In genomic region chr10:7682249-7682648, GRCm38 (mm10) we compare ENCODE assay signal across 8 mouse cellular contexts. TPM values are rescaled to one million over a fixed set of nuclear protein-coding genes. Genes with fewer than 3 reads are reported as not detected.
DNase-seq lines count a peak whose midpoint lies in the region; ATAC-seq lines count a peak whose summit lies in the region.

No protein-coding gene starts in this region.

- DNase-seq in heart, postnatal 4 days = no peak
- no peak for DNase-seq in hindbrain, embryonic 14.5 days (ENCODE audit: low spot score)
- DNase-seq in gastrocnemius, adult 18-20 months (ENCODE audit: low spot score) = no peak
- DNase-seq in left cerebral cortex, postnatal 25 days (ENCODE audit: low spot score in 2 of 2) = no peak
- no peak for DNase-seq in kidney, postnatal 25 days

- H3K27me3 ChIP-seq in heart, embryonic 14.5 days (ENCODE audit: control insufficient read depth, insufficient read depth, low read length) = no peaks in the 10 kb centered on the region
- H3K27me3 ChIP-seq in hindbrain, embryonic 14.5 days (ENCODE audit: control insufficient read depth, insufficient read depth, low read length) = no peaks in the 10 kb centered on the region
- no peaks in the 10 kb centered on the region for H3K27me3 ChIP-seq in midbrain, embryonic 13.5 days

- peaks cover 22% of the 10 kb centered on the region for H3K36me3 ChIP-seq in heart, embryonic 14.5 days (ENCODE audit: control insufficient read depth, insufficient read depth, low read length)
- peaks cover 21% of the 10 kb centered on the region; the same call in 1 of the 2 replicates for H3K36me3 ChIP-seq in hindbrain, embryonic 14.5 days (replicated peaks; ENCODE audit: control insufficient read depth, insufficient read depth)
- peaks cover 26% of the 10 kb centered on the region for H3K36me3 ChIP-seq in midbrain, embryonic 13.5 days

- no peak for ATAC-seq in heart, embryonic 14.5 days (ENCODE audit: insufficient number of reproducible peaks, insufficient read depth, low FRiP score, low read depth)
- no peak for ATAC-seq in hindbrain, embryonic 14.5 days (ENCODE audit: low FRiP score)
- ATAC-seq in midbrain, embryonic 13.5 days = no peak

- intact Hi-C loops in left cerebral cortex, postnatal 25 days (cut with DNase I) = no loop called here

- H3K9me3 ChIP-seq in heart, embryonic 14.5 days (ENCODE audit: control insufficient read depth, low read length) = no peaks in the 10 kb centered on the region
- H3K9me3 ChIP-seq in hindbrain, embryonic 14.5 days (ENCODE audit: control insufficient read depth, low read length) = no peaks in the 10 kb centered on the region
- no peaks in the 10 kb centered on the region for H3K9me3 ChIP-seq in midbrain, embryonic 13.5 days

- H3K4me1 ChIP-seq in heart, embryonic 14.5 days (ENCODE audit: control insufficient read depth in 2 of 2, insufficient read depth in 2 of 2, low read length in 2 of 2) = peaks cover 6 to 34% of the 10 kb centered on the region in 2 experiments
- peaks cover 21% of the 10 kb centered on the region for H3K4me1 ChIP-seq in brown adipose tissue, adult 24 weeks (ENCODE audit: control insufficient read depth, insufficient read depth, insufficient read length, low read length)
- H3K4me1 ChIP-seq in hindbrain, embryonic 14.5 days (replicated peaks; ENCODE audit: control insufficient read depth, insufficient read depth, low read length) = peaks cover 35% of the 10 kb centered on the region
- peaks cover 47% of the 10 kb centered on the region for H3K4me1 ChIP-seq in midbrain, embryonic 13.5 days (replicated peaks)

- H3K9ac ChIP-seq in heart, embryonic 14.5 days (ENCODE audit: low read length) = peak overlapping the region; percentile 99
- H3K9ac ChIP-seq in hindbrain, embryonic 14.5 days = peak overlapping the region; percentile 97
- H3K9ac ChIP-seq in midbrain, embryonic 13.5 days (replicated peaks) = peak overlapping the region; percentile 99

- WGBS in heart, embryonic 14.5 days = 52% methylated on average over 3 of the region's 3 CpGs
- 67% methylated on average over 3 of the region's 3 CpGs for WGBS in hindbrain, embryonic 14.5 days
- 71% methylated on average over 3 of the region's 3 CpGs for WGBS in midbrain, embryonic 13.5 days

- H3K4me2 ChIP-seq in heart, embryonic 14.5 days (ENCODE audit: low read length) = peak overlapping the region; percentile 92
- H3K4me2 ChIP-seq in hindbrain, embryonic 14.5 days (replicated peaks) = peak overlapping the region; percentile 95
- peak overlapping the region; percentile 75 for H3K4me2 ChIP-seq in midbrain, embryonic 13.5 days (replicated peaks)

- peak overlapping the region; percentile 94 to 98 for H3K4me3 ChIP-seq in heart, embryonic 14.5 days (ENCODE audit: control insufficient read depth in 1 of 2, insufficient read depth in 1 of 2, low read depth in 1 of 2, low read length in 2 of 2)
- peak overlapping the region; percentile 4 for H3K4me3 ChIP-seq in brown adipose tissue, adult 24 weeks (ENCODE audit: insufficient read depth, low read depth, low read length)
- peak overlapping the region; percentile 95 for H3K4me3 ChIP-seq in hindbrain, embryonic 14.5 days (replicated peaks; ENCODE audit: low read length)
- peak overlapping the region; percentile 99 for H3K4me3 ChIP-seq in midbrain, embryonic 13.5 days (replicated peaks)

- peak overlapping the region in 1 of 2 experiments; percentile 99; a peak in 3 of 4 replicates for H3K27ac ChIP-seq in heart, embryonic 14.5 days (replicated peaks in 1 of 2; ENCODE audit: control insufficient read depth in 1 of 2, insufficient read depth in 1 of 2, low read depth in 2 of 2, low read length in 2 of 2)
- no peak overlapping the region for H3K27ac ChIP-seq in brown adipose tissue, adult 24 weeks (replicated peaks; ENCODE audit: low read depth, low read length)
- H3K27ac ChIP-seq in hindbrain, embryonic 14.5 days = 0 out of 2 replicates have a peak overlapping the region, but pooled peaks have one; percentile 95
- no peak overlapping the region for H3K27ac ChIP-seq in midbrain, embryonic 13.5 days

RNA-seq across cellular contexts. Expression of gene Lats1, which starts 1.2 kb away (rescaled TPM):
- 5.3 and 6.0 TPM in 2 replicates for polyA plus RNA-seq in heart, embryonic 14.5 days (2014; fragmentation: Nextera tagmentation; extraction: Ambion mirVana)
- total RNA-seq in heart, postnatal 4 days (2021) = 10 to 100 TPM; 22.1 to 24.2 TPM
- 11.2 and 13.1 TPM in 2 replicates for polyA plus RNA-seq in brown adipose tissue, adult 24 weeks (2012; ENCODE audit: insufficient read depth, insufficient read length, missing spikeins)
- polyA plus RNA-seq in hindbrain, embryonic 14.5 days (2014; fragmentation: Nextera tagmentation; extraction: Ambion mirVana) = 17.7 and 17.8 TPM in 2 replicates
- polyA plus RNA-seq in midbrain, embryonic 13.5 days (2015; fragmentation: Nextera tagmentation; extraction: Ambion mirVana) = 12.1 and 12.4 TPM in 2 replicates
- total RNA-seq in gastrocnemius, adult 18-20 months (2021) = 10 to 100 TPM in 1 of 2 experiments, 1 to 10 TPM in 1; 8.3 to 11.1 TPM
- total RNA-seq in left cerebral cortex, postnatal 25 days (2021) = 10 to 100 TPM; 33.7 to 33.9 TPM

RNA-seq across cellular contexts. Expression of gene Pcmt1, which starts 1.3 kb away (rescaled TPM):
- polyA plus RNA-seq in heart, embryonic 14.5 days (2014; fragmentation: Nextera tagmentation; extraction: Ambion mirVana) = 130 and 134 TPM in 2 replicates
- total RNA-seq in heart, postnatal 4 days (2021) = 100 to 1,000 TPM; 106 to 110 TPM
- 37.1 and 42.8 TPM in 2 replicates for polyA plus RNA-seq in brown adipose tissue, adult 24 weeks (2012; ENCODE audit: insufficient read depth, insufficient read length, missing spikeins)
- 177 and 186 TPM in 2 replicates for polyA plus RNA-seq in hindbrain, embryonic 14.5 days (2014; fragmentation: Nextera tagmentation; extraction: Ambion mirVana)
- polyA plus RNA-seq in midbrain, embryonic 13.5 days (2015; fragmentation: Nextera tagmentation; extraction: Ambion mirVana) = 150 and 153 TPM in 2 replicates
- 100 to 1,000 TPM; 107 to 120 TPM for total RNA-seq in gastrocnemius, adult 18-20 months (2021)
- 100 to 1,000 TPM; 174 to 185 TPM for total RNA-seq in left cerebral cortex, postnatal 25 days (2021)

RNA-seq across cellular contexts. Expression of gene Nup43, which starts 14.9 kb away (rescaled TPM):
- 35.4 and 37.5 TPM in 2 replicates for polyA plus RNA-seq in heart, embryonic 14.5 days (2014; fragmentation: Nextera tagmentation; extraction: Ambion mirVana)
- 10 to 100 TPM; 14.8 to 15.5 TPM for total RNA-seq in heart, postnatal 4 days (2021)
- polyA plus RNA-seq in brown adipose tissue, adult 24 weeks (2012; ENCODE audit: insufficient read depth, insufficient read length, missing spikeins) = 5.9 and 6.7 TPM in 2 replicates
- 28.7 and 32.3 TPM in 2 replicates for polyA plus RNA-seq in hindbrain, embryonic 14.5 days (2014; fragmentation: Nextera tagmentation; extraction: Ambion mirVana)
- 41.2 and 44.8 TPM in 2 replicates for polyA plus RNA-seq in midbrain, embryonic 13.5 days (2015; fragmentation: Nextera tagmentation; extraction: Ambion mirVana)
- 1 to 10 TPM; 5.8 TPM for total RNA-seq in gastrocnemius, adult 18-20 months (2021)
- 1 to 10 TPM; 4.1 to 4.2 TPM for total RNA-seq in left cerebral cortex, postnatal 25 days (2021)

RNA-seq across cellular contexts. Expression of gene Katna1, which starts 43.6 kb away (rescaled TPM):
- 33.5 and 34.2 TPM in 2 replicates for polyA plus RNA-seq in heart, embryonic 14.5 days (2014; fragmentation: Nextera tagmentation; extraction: Ambion mirVana)
- 10 to 100 TPM; 16.3 to 17.1 TPM for total RNA-seq in heart, postnatal 4 days (2021)
- 33.3 and 54.1 TPM in 2 replicates for polyA plus RNA-seq in brown adipose tissue, adult 24 weeks (2012; ENCODE audit: insufficient read depth, insufficient read length, missing spikeins)
- polyA plus RNA-seq in hindbrain, embryonic 14.5 days (2014; fragmentation: Nextera tagmentation; extraction: Ambion mirVana) = 29.1 and 30.0 TPM in 2 replicates
- polyA plus RNA-seq in midbrain, embryonic 13.5 days (2015; fragmentation: Nextera tagmentation; extraction: Ambion mirVana) = 40.2 and 40.3 TPM in 2 replicates
- total RNA-seq in gastrocnemius, adult 18-20 months (2021) = 10 to 100 TPM; 11.8 to 13.9 TPM
- 10 to 100 TPM; 15.6 to 16.3 TPM for total RNA-seq in left cerebral cortex, postnatal 25 days (2021)

Comparison
In these comparisons a context has a peak if more than half of its experiments do, and no peak if none do; other contexts are left out.
1. H3K4me3 ChIP-seq: peak in every context shown above with its lines; median percentile 99 in midbrain, embryonic 13.5 days; 96 in heart, embryonic 14.5 days; 95 in hindbrain, embryonic 14.5 days; 4 in brown adipose tissue, adult 24 weeks.